Mouse (Mus musculus) MEL (cell line): ENCODE measurements around the gene Gys2.

Source experiments
- CTCF ChIP-seq, 3 experiments: IDR thresholded peaks in 2 of 3; conservative IDR thresholded peaks in 1 of 3; 2 replicates each; pipeline ENCODE4 v1.5.1; 2011 to 2012; ENCODE audit warnings: low read length in 3 of 3, low read depth in 2 of 3, mild to moderate bottlenecking in 2 of 3, improper control_type of control experiment in 1 of 3, inconsistent platforms in 1 of 3, mixed read lengths in 1 of 3, moderate library complexity in 1 of 3; ENCODE audit not compliant: control insufficient read depth in 1 of 3, insufficient read depth in 1 of 3, poor library complexity in 1 of 3, severe bottlenecking in 1 of 3
- EP300 ChIP-seq, 2 experiments: IDR thresholded peaks; 2 replicates each; pipeline ENCODE4 v1.6.1; 2011; ENCODE audit warnings: improper control_type of control experiment in 2 of 2, low read length in 2 of 2, low read depth in 1 of 2, mild to moderate bottlenecking in 1 of 2
- USF1 ChIP-seq: IDR thresholded peaks from 2 replicates; pipeline ENCODE4 v1.6.1; 2014; ENCODE audit warnings: low read depth, mild to moderate bottlenecking, inconsistent platforms, low read length, improper control_type of control experiment, moderate library complexity

- TF ChIP-seq EP300 (IDR thresholded peaks at IDR 0.05; ENCODE audit: low read depth in 1 of 2, low read length in 2 of 2) (no peak), USF1 (no peak), CTCF (IDR thresholded peaks at IDR 0.05 in 2 of 3, conservative IDR thresholded peaks at IDR 0.05 in 1 of 3; ENCODE audit: control insufficient read depth in 1 of 3, insufficient read depth in 1 of 3, low read depth in 2 of 3, low read length in 3 of 3, poor library complexity in 1 of 3, severe bottlenecking in 1 of 3) (no peak)
Measured at GRCm38 (mm10) chr6:142511516-142512135, 38.7 kb upstream of the Gys2 start.
